Mouse (Mus musculus) 3T3-L1 (cell line): ENCODE measurements at regions not wholly inside any gene's neighbourhood (a gene's known extent, or its start where the extent isn't known, plus 50 kb on each side); places are given as distances from the start of the nearest gene placed in this dataset.

Experiments used
- DNase-seq: peaks from one replicate; pipeline ENCODE4 v3.0.0-alpha.2; 2015; ENCODE audit warnings: low read depth, low spot score

DNA sequence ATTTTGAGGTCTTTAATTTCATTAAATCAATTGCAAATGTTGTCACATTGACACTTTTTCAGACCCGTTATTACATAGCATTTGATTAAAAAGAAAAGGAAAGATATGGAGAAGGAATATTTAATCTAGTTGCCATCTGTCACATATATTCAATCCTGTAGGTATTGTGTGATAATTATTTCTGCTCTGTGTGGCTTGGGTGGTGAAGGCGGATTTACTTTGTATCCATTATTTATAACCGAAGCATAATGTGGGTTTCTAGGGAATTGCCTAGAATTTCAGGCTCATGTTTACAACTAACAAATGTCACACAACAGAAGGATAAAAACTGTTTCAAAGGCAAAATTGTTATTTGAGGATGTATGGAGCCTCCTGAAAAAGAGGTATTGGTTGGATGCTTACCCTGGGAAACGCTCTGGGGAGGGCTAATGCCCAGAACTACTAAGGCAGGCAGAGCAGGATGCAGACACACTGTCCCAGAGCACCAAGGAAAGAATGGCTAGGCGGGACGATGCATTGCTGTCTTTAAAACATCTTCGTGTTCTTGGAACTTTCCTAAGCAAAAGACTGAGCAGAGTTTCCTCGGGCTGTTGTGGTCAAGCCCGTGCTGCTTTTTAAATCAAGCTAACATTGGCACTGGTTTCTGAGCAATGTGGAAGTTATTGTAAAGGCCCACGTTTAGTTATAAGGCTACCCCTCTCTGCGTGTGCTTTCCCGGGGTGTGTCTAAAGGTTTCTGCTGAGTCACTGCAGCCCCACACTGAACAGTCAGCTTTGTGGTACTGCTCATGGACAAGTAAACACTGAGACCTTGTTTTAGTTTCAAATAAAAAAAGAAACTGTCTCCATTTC is 105.8 kb upstream of the Sgk1 start:
- DNase-seq = peak; percentile 72

DNA sequence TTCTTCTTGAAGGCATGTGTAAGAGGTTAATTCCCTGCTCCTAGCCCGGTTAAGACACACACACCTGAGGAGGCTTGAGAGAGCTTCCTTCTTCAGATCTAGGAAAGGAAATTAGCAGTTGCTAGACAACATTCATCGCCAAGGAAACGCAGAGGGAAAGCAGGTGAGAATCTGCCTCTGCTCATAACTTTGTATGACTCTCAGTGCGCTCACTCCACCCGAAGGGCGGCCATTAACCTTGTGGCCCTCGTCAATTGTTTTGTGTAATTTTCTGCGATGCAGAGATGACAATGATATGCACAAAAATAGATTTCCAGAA is 105.3 kb upstream of the Sgk1 start:
- no peak for DNase-seq

DNA sequence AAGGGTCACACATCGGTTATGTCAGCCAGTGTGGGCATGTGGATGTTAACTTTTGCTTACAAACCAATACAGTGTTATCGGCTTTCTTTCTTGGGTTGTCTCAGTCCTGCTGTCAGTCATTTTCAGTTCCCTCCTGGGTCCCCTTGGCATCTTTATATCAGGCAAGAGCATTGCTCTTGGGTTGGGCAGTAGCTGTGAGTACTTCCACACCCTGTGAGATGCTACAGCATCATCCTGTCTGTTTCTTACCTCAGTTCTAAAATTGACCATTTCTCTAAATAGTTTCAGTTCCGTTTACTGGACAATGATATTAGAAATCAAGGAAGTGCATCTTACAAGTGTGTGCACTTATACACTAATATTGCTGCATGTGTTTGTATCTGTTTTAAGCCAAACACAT is 104.9 kb upstream of the Sgk1 start:
- DNase-seq = no peak

DNA sequence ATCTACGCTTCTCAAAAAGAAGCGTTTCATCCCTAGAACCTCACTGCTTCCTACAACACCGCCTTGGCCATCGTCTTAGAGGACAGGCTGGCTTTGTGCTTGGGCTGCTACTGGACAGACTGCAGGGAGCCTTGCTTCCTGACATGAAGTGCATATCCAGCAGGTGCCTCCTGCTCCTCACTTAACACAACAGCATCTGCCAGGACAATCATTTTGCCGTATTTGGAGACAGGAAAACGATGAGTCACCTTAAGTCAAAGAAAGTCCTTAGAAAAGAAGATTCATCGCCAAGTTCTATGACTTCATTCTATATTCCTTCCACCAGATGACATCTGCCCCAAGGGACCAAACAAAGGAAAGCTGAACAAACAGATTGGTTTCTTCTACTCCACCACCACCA is 98.5 kb upstream of the Sgk1 start:
- DNase-seq = peak; percentile 91

DNA sequence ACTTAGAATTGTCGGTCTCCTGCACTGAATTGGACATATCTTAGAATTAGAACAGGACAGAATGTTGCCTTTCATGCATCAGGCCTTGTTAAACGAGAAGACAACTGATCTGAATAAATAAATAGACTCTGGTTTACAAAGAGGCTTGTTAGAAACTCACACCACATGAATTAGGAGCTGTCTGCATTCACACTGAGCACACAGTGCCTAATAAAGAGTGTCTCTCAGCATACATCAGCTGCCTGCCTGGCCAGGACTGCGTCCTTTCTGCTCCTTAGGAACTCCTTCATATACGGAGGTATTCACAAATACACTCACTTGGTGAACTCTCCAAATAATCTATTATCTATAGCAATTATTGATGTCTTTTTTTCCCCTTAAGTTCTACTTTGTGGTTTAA is 96.9 kb upstream of the Sgk1 start:
- DNase-seq = no peak

DNA sequence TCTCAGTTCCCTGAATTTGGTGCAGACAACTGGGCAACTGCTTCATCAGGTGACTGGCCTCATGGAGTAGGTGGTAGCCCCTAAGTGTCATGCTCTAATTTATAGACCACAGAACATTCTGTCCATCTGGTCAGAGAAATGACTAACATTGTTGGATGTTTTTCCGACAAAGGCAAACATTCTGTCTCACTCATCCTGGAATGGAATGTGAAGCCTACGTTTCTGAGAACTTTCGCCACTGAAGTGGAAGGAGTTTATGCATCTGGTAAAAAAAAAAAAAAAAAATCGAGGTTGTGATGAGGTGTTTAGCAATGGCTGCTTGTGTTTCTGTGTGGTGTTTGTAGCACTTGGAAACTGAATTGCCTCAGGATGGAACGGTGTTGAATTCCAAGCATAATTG is 96.2 kb upstream of the Sgk1 start:
- peak; percentile 89 for DNase-seq

DNA sequence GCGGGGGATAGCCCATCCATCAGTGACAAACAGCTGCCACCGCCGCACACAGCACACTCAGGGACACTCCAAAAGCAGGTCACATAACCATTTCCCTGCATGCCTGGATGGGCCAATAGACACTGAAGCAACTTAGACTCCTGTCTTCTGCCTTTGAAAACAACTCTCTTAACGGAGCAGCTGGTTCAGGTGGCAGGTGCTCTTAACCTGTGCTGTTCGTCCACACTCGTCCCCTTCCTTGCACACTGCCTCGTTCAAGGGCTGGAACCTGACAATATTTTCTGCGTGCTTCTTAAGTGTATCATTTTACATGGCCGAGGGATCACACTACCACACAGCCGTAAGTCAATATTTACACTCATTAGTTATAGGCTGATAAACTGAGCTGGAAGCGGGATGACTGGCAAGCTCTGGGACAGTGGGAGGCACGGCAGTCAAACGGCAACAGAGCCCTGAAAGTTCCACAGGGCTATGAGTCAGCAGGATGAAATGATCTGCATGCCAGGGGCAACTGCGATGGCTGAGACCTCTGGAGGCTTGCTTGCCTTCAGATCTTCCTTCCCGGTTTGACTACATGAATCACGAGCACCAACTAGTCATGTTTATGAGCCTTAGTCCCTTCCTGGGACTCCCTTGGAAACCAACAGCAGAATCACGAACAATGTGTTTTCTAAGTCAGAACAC is 92.0 kb upstream of the Sgk1 start:
- DNase-seq = peak; percentile 91

DNA sequence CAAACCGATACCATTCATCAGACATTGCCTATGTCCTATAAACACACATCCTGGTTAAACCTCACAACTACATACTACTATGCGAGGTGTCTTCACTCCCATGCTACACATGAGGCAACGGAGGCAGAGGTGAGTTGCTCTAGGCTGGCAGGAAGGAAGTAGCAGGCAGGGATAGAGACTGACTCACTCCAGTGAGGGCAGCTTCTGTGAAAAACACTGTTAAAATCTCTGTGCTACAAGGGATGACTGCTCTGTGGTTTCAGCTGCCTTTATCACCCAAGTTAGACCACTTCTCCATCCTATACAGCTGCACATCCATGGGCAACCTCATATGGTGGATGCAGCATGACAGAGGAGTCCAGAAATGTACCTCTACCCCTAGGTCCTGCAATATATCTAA is 91.0 kb upstream of the Sgk1 start:
- DNase-seq = peak; percentile 60

DNA sequence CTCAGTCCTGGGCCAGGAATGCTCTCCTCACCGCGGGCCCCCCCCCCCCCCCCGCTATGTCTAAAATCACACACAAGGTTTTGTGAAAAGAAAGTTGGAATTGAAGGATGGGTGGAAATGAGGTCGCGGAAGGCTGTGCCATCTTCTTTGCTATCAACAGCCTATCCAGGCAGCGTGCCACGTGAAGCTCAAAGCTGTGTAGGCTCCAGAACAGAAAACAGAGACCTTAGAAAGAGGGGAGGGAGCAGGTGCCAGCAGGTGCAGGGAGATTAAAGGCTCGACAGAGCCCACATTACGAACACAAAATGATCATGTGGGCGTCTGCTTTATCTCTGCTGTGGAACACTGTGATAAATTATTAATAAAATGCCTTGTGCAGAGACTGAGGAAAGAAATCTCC is 89.6 kb upstream of the Sgk1 start:
- DNase-seq = no peak

DNA sequence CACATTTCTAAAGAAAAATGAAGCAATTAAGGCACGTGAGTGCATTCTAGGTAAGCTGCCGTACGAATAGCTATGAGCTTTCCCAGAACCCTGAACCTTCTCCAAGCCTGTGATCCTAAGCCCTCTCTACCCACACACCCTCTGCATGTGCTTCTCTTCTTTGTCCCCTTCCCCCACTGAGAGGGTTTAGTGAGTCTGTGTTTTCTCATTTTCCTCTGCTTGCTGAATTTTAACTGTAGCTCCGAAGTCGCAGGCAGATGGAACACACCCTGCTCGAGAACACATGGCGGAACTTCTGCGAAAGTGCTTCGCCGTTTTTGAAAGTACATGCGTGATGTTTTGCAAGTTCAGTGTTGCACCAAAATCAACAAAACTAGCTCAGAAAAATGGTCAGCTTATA is 88.3 kb upstream of the Sgk1 start:
- DNase-seq = no peak

DNA sequence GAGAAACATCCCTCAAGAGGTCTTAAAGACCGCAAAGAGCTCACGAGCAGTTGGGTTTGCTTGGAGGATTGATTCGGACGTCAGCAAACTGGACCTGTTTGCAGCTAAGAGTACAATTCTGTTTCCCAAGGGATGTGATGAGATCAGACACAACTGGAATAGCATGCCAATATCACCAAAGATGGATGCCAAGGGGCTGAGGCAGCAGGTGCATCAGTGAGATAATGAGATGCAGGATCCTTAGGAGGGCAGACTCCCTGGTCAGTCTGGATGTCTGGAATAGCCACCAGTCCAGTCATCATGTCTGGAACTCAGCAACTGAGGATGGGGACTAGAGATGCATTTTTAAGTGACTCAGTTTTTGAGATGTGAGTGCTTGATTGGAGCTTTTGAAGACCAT is 85.6 kb upstream of the Sgk1 start:
- no peak for DNase-seq

DNA sequence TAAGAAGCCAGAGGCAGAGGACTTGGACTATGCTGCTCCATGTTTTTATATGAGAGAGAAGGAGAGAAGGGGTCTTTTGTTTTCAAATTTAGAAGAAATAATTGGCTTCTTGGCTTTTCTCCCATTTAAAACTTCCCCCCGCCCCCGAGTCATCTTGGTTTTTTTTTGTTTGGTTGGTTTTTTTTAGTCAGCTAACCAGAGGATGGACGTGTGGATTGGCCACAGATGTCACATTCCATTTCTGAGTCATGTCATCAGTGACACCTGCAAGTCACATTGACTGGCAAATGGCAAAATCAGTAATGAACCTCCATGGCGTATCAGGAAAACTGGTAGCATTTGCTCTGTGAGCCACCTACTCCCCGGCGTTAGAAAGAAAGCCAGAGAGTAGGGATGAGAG is 83.9 kb upstream of the Sgk1 start:
- DNase-seq = no peak

DNA sequence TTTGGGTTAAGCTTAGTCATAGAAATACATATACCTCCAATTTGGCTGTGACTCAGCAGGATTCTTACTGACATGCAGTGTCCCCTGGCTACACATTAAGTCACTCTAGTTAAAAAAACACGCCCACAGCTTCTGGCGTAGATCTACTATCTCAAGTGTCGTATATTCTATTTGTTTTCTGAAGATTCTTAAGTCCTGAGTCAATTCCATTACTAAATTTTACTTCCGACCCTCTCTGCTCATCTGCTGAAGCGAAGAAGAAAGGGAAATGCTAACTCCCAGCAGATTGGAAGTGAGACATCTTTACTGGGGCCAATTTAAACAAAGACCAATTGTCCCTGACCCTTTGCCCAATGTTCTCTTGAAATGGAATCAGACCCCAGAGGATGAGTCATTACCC is 80.4 kb upstream of the Sgk1 start:
- DNase-seq = peak; percentile 92

DNA sequence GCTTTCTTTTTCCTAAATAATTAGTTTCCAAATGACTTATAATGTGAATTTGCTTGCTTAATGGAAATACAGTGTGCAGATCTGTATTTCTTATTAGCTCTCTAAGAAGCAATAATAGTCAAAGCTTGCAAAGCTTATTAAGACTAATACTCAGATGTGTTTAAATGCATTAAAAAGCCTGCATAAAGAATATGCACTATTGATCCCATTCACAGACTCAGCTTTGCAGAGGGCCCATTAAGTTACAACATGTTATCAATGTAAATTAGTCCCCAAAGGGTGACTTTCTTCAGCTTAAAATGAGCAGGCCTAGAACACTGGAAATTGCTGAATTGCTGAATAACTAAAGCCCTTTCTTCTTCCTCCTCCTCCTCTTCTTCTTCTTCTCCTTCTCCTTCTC is 78.8 kb upstream of the Sgk1 start:
- no peak for DNase-seq

DNA sequence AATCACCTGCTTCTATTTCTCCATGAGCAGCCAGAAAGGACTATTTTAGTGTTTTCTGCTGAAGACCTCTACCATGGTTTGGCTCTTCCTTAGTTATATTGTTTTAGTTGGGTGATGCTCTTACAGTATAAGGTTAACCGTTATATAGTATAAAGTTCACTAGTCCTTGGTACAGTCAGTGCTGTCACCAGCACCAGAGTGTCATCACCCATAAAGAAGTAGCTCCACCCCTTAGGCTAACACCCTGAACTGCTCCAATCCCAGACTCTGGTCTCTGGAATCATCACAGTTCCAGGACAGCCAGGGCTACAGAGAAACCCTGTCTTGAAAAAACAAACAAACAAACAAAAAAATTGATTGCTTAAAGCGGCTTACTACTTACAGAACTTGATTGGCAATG is 77.2 kb upstream of the Sgk1 start:
- DNase-seq = no peak

DNA sequence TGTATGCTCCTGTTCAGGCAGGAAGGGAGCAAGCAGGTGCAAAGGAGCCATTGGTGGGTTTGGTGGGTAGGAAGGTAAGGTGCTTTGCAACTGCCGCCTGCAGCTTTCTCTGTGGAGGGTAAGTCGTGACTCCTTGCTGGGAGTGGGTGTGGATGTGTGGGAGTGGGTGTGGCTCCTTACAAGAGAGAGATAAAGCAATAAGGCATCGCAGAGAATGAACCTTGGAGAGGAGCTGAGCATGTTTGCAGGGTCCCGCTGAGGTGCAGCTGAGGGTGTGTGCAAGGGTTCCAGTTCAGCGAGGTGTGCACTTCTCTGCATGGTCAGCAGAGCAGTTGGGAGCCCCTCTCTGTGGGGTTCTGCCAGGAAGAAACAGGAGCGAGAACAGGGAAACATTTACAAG is 76.4 kb upstream of the Sgk1 start:
- no peak for DNase-seq

DNA sequence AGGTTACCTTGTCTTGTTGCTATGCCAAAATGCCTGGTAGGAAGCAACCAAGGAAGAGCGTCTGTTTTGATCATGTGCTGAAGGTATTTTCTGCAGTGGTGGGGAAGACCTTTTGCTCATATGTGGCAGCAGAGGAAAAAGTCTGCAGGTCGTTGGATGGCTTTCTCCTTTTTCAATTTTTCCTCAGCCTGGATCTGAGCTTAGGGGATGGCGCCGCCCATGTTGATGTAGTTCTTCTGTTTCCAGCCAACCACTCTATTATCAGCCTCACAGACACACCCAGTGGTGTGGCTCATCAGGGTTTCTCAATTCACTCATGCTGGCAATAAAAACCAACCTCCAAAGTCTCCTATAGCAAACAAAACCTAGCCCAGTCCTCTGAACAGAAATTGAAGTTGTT is 75.3 kb upstream of the Sgk1 start:
- no peak for DNase-seq

DNA sequence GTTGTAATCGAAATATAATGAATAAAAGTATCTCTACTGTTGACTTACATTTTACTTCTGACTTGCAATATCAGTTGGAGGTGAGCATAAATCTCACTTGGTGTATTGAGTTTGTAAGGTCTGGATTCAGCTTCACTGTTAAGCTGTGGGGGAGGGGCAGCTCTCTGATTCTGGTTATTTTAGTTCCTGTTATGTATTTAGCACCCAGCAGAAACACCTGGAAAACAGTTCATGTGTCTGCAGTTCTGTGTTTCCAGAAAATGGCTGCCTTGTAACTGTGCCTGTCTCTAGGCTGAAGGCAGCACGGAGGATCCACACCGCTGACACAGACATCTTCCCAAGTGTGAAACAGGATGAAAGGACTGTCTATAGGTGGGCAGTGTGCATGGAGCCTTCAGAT is 62.3 kb upstream of the Sgk1 start:
- no peak for DNase-seq

DNA sequence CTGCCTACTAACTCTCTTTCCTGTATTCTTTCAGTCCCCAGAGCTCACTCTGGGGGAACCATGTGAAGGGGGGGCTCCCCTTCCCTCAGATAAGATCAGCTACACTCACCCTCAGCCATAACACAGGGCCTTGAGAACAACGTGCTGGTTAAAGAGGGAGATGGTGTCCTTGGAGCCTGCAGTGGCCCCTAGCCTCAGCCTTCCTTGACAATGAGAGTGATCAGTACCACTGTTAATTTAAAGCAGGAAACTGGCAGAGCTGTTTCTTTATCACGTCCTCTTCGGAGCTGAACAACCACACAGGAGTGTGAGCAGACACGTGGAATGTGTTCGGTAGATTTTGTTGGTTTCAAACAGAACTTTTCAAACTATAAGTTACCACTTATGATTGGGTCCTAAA is 60.6 kb upstream of the Sgk1 start:
- DNase-seq = no peak

DNA sequence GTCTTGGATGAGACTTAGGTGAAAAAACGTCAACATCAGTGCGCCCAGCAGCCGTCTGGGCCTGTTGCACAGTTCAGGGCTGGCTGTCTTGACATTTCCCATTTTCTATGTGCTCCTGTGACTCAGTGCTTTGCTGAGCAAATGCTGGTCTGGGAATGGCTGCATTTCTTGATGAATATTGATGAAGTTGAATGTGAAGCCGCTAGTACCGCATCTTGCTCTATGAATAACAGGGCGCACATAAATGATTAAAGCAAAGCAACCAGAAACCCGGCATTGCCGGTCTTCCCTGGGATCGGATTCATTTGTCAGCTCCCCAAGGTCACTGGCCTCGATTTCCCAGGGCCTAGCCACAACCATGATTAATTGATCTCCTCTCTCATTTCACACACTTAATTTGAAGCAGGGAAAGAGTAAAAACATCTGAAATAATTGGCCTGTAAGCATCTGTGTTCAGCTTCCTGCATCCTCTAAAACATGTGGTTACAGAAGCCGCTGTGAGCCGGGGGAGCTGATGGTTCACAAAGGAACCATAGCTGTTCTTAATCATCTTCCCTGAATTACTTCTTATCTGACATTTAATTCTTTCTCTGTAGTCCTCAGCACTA is 57.5 kb upstream of the Sgk1 start:
- no peak for DNase-seq

DNA sequence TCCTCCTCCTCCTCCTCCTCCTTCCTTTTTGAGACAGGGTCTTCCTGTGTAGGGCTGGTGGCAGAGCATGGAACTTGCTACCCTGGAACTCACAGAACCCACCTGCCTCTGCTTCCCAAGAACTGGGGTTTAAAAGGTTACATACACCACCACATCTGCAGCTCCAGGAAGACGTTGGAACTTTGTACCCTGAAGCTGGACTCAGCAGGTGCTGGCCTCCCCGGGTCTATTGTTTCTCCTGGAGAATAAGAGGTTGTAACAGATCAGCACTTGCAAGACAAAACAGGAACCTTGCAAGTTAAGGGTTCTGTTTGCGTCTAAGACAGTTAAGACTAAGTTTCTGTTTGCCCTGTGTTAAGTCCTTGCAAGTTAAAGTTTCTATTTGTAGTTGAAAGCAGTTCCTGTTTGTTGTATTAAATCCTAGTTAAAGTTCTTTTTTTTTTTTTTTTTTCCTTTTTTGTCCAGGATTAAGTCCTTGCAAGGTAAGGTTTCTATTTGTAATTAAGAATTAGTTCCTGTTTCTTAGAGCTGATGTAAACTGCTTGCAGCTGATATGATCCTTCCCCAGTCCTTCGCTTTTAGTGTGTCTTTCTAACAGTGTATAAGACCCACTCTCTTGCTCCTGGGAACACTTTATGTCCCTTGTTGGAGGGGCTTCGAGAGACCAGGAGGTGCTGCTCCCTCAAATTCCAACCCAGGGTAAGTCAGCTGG is 55.0 kb upstream of the Sgk1 start:
- DNase-seq = no peak

DNA sequence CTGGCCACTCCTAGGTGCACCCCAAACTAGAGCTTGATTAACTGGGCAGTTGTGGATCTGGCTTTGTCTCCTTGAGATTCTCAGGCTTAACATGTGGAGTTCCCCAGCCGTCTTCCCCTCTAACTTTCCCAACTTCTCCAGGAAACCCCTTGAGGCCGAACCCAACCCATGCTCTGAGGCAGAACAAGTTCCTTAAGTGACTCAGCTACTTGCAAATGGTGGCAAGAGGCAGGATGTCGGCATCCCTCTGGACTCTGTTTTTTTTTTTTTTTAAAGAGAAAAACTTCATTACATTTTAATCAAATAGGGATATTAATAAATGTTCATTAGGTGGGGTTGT is 54.5 kb upstream of the Sgk1 start:
- DNase-seq = no peak
